Mouse (Mus musculus): Measurements from ENCODE around the gene Rapgef1. TPM values are rescaled to one million over a fixed set of nuclear protein-coding genes. Genes with fewer than 3 reads are reported as not detected.

The Rapgef1 gene
- total RNA-seq, 2 experiments from 2014 or later, result 8.4 to 22.6 TPM

GRCm38 (mm10) chr2:29639377-29639776 lies 19.9 kb downstream of the Rapgef1 start:
- ATAC-seq (replicated peaks; ENCODE audit: low FRiP score, poor library complexity, severe bottlenecking), result no peak

DNA sequence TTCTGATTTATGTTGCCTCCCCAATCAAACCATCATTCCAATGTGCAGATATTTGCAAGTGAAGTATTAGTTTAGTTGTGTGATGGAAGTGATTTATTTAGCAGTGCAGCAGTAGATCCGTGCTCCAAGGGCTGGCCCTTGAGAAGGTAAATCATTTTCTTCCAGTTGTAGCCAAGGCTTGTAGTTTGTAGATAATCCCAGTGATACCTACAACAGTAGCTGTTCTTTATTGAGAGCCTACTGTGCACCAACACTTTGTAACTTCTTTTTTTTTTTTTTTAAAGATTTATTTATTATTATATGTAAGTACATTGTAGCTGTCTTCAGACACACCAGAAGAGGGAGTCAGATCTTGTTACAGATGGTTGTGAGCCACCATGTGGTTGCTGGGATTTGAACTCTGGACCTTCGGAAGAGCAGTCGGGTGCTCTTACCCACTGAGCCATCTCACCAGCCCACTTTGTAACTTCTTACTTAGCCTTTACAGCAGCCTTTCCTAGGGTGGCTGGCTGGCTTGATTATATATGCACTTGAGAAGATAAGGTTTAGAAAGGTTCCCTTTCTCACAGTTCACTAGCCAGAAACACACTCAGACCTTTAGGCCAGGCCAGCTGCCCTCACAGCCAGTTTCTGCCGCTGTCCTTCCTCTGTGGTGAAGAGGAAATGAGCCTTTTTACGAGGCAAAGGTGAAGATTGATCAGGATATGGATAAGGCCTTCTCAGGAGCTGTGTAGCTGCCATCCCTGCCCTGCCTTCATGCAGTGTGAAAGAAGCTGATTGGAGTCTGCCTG lies 20.6 kb downstream of the Rapgef1 start:
- ATAC-seq (replicated peaks; ENCODE audit: low FRiP score, poor library complexity, severe bottlenecking), result no peak

- ATAC-seq (replicated peaks; ENCODE audit: low FRiP score, poor library complexity, severe bottlenecking), result no peak
Measured at GRCm38 (mm10) chr2:29641707-29642106, 22.2 kb downstream of the Rapgef1 start.

DNA sequence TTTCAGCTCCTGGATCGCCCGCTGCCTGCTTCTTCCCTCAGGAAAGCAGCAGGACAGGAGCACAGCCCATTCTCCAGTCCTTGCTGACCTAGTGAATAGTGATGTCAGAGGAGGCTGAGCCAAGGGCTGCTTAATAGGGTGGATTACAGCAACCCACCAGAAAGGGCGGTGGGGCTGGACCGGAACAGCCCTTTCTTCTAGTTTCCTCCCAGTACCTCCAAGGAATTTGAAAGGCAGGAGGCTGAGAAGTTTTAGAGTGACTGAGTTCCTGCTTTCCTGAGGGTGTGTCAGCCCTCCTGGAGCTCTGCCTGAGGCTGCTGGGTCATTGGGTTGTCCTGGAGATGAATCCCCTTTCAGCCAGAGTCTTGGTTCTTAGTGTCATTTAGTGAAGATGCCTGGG lies 23.9 kb downstream of the Rapgef1 start:
- ATAC-seq (replicated peaks; ENCODE audit: low FRiP score, poor library complexity, severe bottlenecking), result no peak

DNA sequence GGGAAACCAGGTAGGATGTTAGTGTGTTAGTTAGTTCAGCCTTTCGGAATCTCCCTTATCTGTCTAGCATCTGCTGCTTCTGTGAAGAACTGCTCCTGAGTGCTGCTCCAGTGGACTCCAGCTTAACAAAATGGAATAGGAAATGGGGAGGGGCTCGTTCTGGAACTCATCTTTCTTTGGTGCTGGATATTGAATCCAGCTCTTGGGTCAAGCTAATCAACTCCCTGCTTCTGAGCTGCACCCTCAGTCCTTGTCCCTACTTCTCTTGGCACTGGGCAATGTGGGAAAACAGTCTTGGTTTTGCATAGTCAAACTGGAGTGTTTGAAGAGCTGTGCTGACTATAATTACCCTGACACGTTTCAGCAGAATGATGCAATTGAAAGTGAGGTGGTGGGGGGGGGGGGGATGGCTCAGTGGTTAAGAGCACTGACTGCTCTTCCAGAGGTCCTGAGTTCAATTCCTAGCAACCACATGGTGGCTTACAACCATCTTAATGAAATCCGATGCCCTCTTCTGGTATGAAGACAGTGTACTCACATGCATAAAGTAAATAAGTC lies 25.6 kb downstream of the Rapgef1 start:
- ATAC-seq (replicated peaks; ENCODE audit: low FRiP score, poor library complexity, severe bottlenecking), result no peak

GRCm38 (mm10) chr2:29646613-29647012 lies 27.1 kb downstream of the Rapgef1 start:
- ATAC-seq (replicated peaks; ENCODE audit: low FRiP score, poor library complexity, severe bottlenecking), result no peak

GRCm38 (mm10) chr2:29647162-29647561 lies 27.6 kb downstream of the Rapgef1 start:
- no peak for ATAC-seq (replicated peaks; ENCODE audit: low FRiP score, poor library complexity, severe bottlenecking)

DNA sequence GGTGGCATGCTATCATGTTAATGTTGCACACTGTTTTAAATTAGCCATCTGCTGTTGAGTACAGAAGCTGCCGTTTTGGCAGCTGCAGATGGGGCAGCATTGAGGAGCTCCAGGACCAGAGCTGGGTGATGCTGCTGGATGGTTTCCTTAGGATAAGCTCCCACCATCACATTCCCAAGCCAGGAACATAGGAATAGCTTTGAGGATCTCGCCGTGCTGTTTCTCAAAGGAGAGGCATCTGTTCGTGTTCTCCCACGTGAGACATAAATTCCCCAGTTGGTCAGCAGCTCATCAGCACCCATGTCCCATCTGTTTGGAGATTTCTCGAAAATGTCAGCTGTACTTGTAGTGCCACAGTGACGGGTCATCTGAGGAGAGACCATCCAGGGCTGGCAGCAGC lies 28.3 kb downstream of the Rapgef1 start:
- no peak for ATAC-seq (replicated peaks; ENCODE audit: low FRiP score, poor library complexity, severe bottlenecking)

DNA sequence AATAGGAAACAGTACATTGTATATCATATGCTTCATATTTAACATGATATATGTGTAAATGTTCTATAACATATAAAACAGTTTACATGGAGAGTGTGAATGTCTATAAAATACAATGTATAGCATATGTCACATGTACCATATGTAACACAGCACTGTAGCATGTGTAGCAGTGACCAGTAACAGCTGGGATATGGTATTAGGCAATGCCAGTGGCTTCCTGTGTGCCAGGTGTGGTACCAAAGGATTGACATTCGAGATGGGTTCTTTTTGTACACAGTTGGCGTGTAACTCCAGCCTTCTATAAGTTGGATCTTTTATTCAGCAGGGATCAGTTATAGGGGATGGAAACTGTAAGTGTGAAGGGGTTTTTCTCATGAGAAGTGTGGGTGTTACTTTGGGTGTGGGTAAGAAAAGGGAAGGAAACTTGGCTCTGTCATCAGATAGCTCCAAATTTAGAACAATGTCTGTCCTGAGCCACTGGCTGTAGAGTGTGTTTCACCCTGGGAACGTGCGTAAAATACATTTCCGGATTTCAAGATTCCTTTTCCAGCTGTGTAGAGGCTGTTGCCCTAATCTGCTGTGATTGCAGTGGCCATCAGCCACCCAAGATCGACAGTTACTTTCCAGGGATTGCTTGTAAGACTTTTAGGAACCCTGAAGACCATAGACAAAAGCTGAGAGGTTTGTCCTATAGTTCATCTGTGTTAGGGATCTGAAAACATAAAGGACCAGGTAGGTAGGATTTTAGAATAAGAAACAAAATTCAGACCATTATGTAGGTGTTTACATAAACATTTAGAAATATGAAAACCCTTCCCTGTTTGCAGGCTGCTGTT lies 29.7 kb downstream of the Rapgef1 start:
- ATAC-seq (replicated peaks; ENCODE audit: low FRiP score, poor library complexity, severe bottlenecking), result no peak

DNA sequence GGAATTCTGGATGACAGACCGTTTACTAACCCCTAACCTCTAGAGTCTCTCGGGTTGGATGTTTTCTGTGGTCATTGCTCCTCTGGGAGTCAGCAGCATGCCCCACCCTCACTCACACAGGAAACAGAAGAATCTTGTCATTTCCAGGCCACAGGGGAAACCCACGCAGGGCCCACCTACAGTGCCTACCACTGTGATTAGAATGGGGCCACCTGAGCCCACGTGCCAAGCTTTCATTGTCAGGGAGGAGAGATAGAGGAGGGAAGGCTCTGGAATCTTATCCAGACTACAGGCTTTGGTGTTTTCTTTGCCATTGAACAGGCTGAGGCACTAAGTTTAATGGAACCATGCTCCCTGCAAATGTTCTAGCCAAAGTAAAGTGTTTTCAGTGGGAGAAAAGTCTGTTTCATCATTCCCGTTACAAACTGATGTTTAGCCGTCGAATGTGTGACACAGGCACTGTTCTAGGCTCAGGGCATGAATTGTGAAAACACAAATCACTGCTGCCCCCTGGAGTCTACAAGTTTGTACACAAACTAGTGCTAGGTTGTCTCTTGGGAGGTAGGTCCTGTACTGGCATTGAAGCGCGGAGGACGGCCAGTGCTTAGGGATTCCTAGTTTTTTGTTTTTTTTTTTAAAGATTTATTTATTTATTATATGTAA lies 30.4 kb downstream of the Rapgef1 start:
- no peak for ATAC-seq (replicated peaks; ENCODE audit: low FRiP score, poor library complexity, severe bottlenecking)

GRCm38 (mm10) chr2:29651876-29652275 lies 32.4 kb downstream of the Rapgef1 start:
- no peak for ATAC-seq (replicated peaks; ENCODE audit: low FRiP score, poor library complexity, severe bottlenecking)

DNA sequence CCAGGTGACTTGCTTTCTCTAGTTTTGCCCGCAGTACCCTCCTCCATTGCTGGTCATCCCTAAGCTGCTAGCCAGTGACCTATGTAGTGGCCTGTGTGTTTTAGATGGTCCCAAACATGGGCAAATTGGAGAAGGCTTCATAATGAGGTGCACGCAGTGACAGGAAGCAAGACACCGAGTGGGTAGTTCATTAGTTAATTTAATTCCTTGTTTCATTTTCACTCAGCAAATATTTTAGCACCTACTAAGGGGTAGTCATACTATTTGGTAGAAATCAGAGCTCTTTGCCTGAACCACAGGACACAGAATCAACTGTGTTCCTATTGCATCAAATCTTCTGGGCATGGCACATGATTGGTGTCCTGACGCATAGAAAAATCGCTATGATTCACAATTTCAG lies 35.9 kb downstream of the Rapgef1 start:
- ATAC-seq (replicated peaks; ENCODE audit: low FRiP score, poor library complexity, severe bottlenecking), result no peak

- no peak for ATAC-seq (replicated peaks; ENCODE audit: low FRiP score, poor library complexity, severe bottlenecking)
Measured at GRCm38 (mm10) chr2:29656095-29656494, 36.6 kb downstream of the Rapgef1 start.

DNA sequence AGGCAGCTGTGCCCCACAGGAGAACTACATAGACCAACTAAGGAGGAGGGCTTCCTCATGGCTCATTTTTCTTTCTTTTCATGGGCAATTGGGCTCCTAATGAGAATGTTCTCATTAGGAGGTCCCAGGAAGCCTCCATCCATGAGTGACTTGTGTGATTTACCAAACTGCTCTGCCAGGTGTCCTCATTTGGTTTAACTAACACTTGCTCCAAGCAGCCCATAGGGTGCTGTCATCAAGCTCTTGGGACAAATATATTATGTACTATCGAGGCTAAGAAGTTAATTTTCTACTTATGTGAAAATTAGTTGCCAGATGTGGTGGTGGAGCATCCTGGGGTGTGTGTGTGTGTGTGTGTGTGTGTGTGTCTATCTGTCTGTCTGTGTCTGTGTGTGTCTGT lies 37.6 kb downstream of the Rapgef1 start:
- ATAC-seq (replicated peaks; ENCODE audit: low FRiP score, poor library complexity, severe bottlenecking), result no peak

GRCm38 (mm10) chr2:29661751-29662191 lies 42.3 kb downstream of the Rapgef1 start:
- no peak for ATAC-seq (replicated peaks; ENCODE audit: low FRiP score, poor library complexity, severe bottlenecking)

GRCm38 (mm10) chr2:29663260-29663877 lies 43.8 kb downstream of the Rapgef1 start:
- ATAC-seq (replicated peaks; ENCODE audit: low FRiP score, poor library complexity, severe bottlenecking), result no peak

DNA sequence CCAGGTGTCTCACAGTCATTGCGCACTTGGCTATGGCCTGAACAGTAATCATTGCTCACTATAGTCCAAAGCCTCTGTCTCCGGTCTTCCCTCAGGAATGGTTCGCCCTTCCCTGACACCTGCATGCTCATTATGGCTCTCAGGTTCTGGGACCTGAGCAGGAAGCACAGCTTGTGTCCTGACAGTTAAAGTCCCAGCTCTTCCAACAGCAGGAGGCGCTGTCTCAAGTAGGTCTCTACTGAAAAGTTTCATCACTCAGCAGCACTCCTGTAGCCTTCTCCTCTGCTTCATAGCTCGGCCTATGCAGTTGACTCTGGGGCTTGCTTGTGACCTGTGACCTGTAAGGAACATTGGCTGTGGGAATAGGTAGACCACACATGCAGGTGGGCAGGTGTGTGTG lies 45.9 kb downstream of the Rapgef1 start:
- no peak for ATAC-seq (replicated peaks; ENCODE audit: low FRiP score, poor library complexity, severe bottlenecking)

DNA sequence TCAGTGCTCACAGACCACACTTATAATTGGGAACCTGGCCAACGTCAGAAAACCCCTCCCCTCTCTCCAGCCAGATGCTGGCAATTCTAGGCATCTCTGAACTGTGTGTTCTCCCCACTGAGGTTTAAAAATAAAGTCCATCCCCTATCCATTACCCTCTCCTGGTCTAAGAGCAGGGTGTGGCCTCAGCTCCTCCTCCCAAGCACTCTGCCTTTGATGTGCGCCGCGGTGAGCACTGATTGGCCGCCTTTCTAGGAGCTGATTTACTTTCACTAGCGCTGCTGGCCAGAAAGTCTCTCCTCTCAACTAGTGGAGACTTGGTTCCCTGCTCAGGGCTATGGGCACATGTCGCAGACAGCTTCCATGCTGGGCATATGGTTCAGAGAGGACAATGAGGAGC lies 47.1 kb downstream of the Rapgef1 start:
- ATAC-seq (replicated peaks; ENCODE audit: low FRiP score, poor library complexity, severe bottlenecking), result no peak

- ATAC-seq (replicated peaks; ENCODE audit: low FRiP score, poor library complexity, severe bottlenecking), result no peak
Measured at GRCm38 (mm10) chr2:29667109-29667508, 47.6 kb downstream of the Rapgef1 start.

Data from erythroid progenitor cell, adult 5-6 weeks (primary cell).